Mouse (Mus musculus): ENCODE data around the gene Adam1a.
"Not testable (repeated sequence)": the region's sequence is repeated elsewhere in the genome, so short reads cannot be mapped to it uniquely, and the experiment has no call there.

Adam1a gene

GRCm38 (mm10) chr5:121564468-121564895, 19.2 kb upstream of the Adam1a start:
- peak; percentile 55 for DNase-seq (ENCODE audit: low spot score)

GRCm38 (mm10) chr5:121562436-121562835, 17.2 kb upstream of the Adam1a start:
- no peak for DNase-seq (ENCODE audit: low spot score)

- DNase-seq (ENCODE audit: low spot score), result no peak
Observed at GRCm38 (mm10) chr5:121549196-121549595, 3.9 kb upstream of the Adam1a start.

GRCm38 (mm10) chr5:121547084-121547483, 1.8 kb upstream of the Adam1a start:
- DNase-seq (ENCODE audit: low spot score), result no peak

- DNase-seq (ENCODE audit: low spot score), result peak; percentile 22
Observed at GRCm38 (mm10) chr5:121546530-121546895, 1.2 kb upstream of the Adam1a start.

GRCm38 (mm10) chr5:121545793-121546529, 679 bp upstream of the Adam1a start, which contains the start of gene Mapkapk5:
Gene Mapkapk5 (minus strand): TSS chr5:121545905.
- DNase-seq (ENCODE audit: low spot score), result peak; percentile 93

GRCm38 (mm10) chr5:121543370-121543769, 1.9 kb downstream of the Adam1a start:
- no peak for DNase-seq (ENCODE audit: low spot score)

GRCm38 (mm10) chr5:121541235-121541634, 4.0 kb downstream of the Adam1a start:
- no peak for DNase-seq (ENCODE audit: low spot score)

GRCm38 (mm10) chr5:121540066-121540465, 5.2 kb downstream of the Adam1a start:
- no peak for DNase-seq (ENCODE audit: low spot score)

GRCm38 (mm10) chr5:121537588-121537987, 7.7 kb downstream of the Adam1a start:
- no peak for DNase-seq (ENCODE audit: low spot score)

- DNase-seq (ENCODE audit: low spot score), result no peak
Observed at GRCm38 (mm10) chr5:121536921-121537555, 8.2 kb downstream of the Adam1a start.

GRCm38 (mm10) chr5:121535116-121535515, 10.2 kb downstream of the Adam1a start:
- no peak for DNase-seq (ENCODE audit: low spot score)

GRCm38 (mm10) chr5:121534521-121534920, 10.8 kb downstream of the Adam1a start:
- DNase-seq (ENCODE audit: low spot score), result no peak

GRCm38 (mm10) chr5:121526961-121527360, 18.3 kb downstream of the Adam1a start:
- DNase-seq (ENCODE audit: low spot score), result no peak

- DNase-seq (ENCODE audit: low spot score), result no peak
Observed at GRCm38 (mm10) chr5:121526526-121526925, 18.8 kb downstream of the Adam1a start.

GRCm38 (mm10) chr5:121525774-121526450, 19.4 kb downstream of the Adam1a start:
- DNase-seq (ENCODE audit: low spot score), result no peak

GRCm38 (mm10) chr5:121519758-121520157, 25.5 kb downstream of the Adam1a start:
- not testable (repeated sequence) for DNase-seq (ENCODE audit: low spot score)

GRCm38 (mm10) chr5:121518983-121519382, 26.3 kb downstream of the Adam1a start:
- no peak for DNase-seq (ENCODE audit: low spot score)

- no peak for DNase-seq (ENCODE audit: low spot score)
Observed at GRCm38 (mm10) chr5:121510009-121510408, 35.3 kb downstream of the Adam1a start.

- no peak for DNase-seq (ENCODE audit: low spot score)
Observed at GRCm38 (mm10) chr5:121506846-121507245, 38.4 kb downstream of the Adam1a start.

GRCm38 (mm10) chr5:121503231-121503630, 42.1 kb downstream of the Adam1a start, which contains the start of gene Adam1b:
Gene Adam1b (minus strand): TSS chr5:121503435.
- no peak for DNase-seq (ENCODE audit: low spot score)

- not testable (repeated sequence) for DNase-seq (ENCODE audit: low spot score)
Observed at GRCm38 (mm10) chr5:121501424-121501996, 43.8 kb downstream of the Adam1a start.
